Mouse (Mus musculus): ENCODE measurements around the gene Prrt2. TPM values are rescaled to one million over a fixed set of nuclear protein-coding genes. Genes with fewer than 3 reads are reported as not detected.

Gene Prrt2
- 16.5 and 17.5 TPM in 2 replicates for polyA plus RNA-seq (2015; fragmentation: Nextera tagmentation; extraction: Ambion mirVana)

DNA sequence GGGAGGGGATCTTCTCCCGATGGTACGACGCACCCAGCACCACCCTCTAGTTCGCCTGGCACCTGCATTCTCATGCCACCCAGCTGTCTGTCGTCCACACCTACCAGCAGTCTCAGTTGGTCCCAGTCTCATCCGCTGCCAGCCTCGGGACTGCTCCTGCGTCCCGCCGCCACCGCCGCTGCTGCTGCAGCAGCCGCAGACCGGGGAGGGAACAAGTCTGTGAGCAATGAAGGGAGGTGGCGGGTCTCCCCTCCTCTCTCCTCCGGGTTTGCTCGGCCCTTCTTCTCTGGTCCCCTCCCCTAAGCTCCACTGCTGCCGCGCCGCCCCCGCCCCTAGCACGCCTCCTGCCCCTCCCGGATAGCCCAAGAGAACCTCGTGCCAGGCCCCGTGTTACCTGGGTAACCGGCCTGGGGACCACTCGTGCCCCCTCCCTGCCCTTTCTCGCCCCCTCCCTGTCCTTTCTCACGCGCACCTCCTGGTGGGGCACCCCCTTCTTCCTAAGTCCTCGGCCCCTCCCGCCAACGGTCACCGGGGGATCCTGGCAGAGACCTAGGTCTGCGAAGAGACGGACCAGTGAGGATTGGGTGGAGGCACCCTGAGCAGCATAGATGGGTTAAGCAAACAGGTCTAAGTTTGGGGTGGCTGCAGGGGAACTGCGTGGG is at the start of gene Prrt2, which contains the start of gene Gm42742:
Gene Prrt2, minus strand, starts transcription at position 311 of the 662 bp plus-strand sequence.
Gene Gm42742, minus strand, starts transcription at position 197 of the 662 bp plus-strand sequence.
- peaks cover 28% of the 10 kb centered on the region for H3K36me3 ChIP-seq
- peak within 1 kb of the TSS; percentile 89 for H3K27ac ChIP-seq
- H3K9ac ChIP-seq: peak within 1 kb of the TSS; percentile 64
- WGBS: 1% methylated on average over 23 of the region's 37 CpGs
- peaks cover 79% of the 10 kb centered on the region for H3K4me1 ChIP-seq
- peak; percentile 36; the same call in 1 of the 2 replicates for ATAC-seq (ENCODE audit: insufficient number of reproducible peaks, low FRiP score, low TSS enrichment, low read depth)
- no peaks in the 10 kb centered on the region for H3K9me3 ChIP-seq
- peak within 1 kb of the TSS; percentile 85 for H3K4me2 ChIP-seq
- peak within 1 kb of the TSS; percentile 63 for H3K4me3 ChIP-seq
- no peaks in the 10 kb centered on the region for H3K27me3 ChIP-seq

DNA sequence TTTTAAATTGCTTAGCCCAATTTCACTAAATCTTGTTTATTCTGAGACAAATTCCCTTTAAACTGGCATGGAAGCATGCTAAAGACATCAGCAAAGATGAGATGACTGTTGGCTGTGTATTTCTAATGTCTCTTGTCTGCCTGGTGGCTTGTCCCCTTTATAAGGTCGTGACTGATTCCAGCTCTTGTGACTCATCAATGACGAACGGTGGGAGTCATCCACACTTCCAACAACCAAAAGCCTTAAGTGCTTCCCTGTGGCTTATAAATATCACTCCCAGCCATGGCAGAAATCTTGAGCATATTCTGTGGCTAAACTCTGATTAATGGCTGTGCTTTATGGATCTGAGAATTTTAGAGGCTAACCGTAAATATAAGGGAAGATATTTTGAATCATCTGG is 45.3 kb upstream of the Prrt2 start:
- 59% methylated on average over 4 of the region's 4 CpGs for WGBS
- no peak for ATAC-seq (ENCODE audit: insufficient number of reproducible peaks, low FRiP score, low TSS enrichment, low read depth)
- H3K27ac ChIP-seq: no peak overlapping the region

DNA sequence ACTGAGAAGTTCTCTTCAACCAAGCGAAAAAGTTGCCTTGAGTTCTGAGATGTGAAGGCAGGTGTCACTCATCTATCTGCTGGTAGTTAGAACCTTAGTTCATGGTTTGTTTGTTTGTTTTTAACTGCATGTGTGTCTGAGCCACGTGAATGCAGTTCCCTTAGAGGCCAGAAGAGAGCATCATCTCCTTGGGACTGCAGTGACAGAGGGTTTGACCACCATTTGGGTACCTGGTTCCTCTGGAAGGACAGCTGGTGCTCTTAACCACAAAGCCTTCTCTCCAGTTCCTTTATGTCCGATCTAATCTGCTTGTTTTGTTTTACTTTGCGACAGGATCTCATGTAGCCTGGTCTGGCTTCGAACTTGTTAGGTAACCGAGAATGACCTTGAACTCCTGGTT is 44.5 kb upstream of the Prrt2 start:
- H3K9me3 ChIP-seq: no peaks in the 10 kb centered on the region
- H3K9ac ChIP-seq: no peak overlapping the region
- no peaks in the 10 kb centered on the region for H3K27me3 ChIP-seq
- H3K4me3 ChIP-seq: no peak overlapping the region
- H3K4me1 ChIP-seq: no peaks in the 10 kb centered on the region
- H3K4me2 ChIP-seq: no peak overlapping the region
- no peak for ATAC-seq (ENCODE audit: insufficient number of reproducible peaks, low FRiP score, low TSS enrichment, low read depth)
- 87% methylated on average over 6 of the region's 6 CpGs for WGBS
- H3K27ac ChIP-seq: no peak overlapping the region
- H3K36me3 ChIP-seq: no peaks in the 10 kb centered on the region

More for the DNA sequence above, 45.3 kb upstream of the Prrt2 start:
- Histone ChIP-seq H3K4me1 (no peaks in the 10 kb centered on the region), H3K9me3 (no peaks in the 10 kb centered on the region), H3K36me3 (no peaks in the 10 kb centered on the region), H3K4me3 (no peak overlapping the region), H3K27me3 (no peaks in the 10 kb centered on the region), H3K4me2 (no peak overlapping the region), H3K9ac (no peak overlapping the region)

DNA sequence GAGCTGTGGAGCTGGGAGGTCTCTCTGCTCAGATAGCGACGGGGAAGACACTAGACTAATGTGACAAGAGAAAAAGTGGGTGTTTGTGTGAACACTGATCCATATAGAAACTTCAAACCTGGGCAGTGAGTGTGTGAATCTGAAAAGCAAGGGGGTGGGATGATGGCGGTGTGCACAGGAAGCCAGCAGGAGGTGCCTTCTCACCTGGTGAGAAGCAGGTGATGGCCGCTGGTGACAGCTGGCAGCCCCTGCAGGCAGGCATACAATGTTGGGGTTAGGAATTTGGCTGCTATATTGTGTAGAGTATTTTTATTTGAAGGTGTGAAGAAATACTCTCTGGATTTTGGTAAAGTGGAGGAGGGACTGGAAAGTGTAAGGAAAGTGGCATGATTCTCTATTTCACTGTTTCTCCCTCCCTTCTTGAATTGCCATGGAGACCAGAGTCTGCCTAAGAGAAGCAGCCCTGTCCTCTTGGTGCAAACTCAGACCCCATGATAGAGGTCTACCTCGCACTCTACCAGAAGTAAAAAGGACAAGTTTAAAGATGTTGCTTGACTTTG is 34.1 kb upstream of the Prrt2 start:
- H3K9me3 ChIP-seq: no peaks in the 10 kb centered on the region
- no peak overlapping the region for H3K4me3 ChIP-seq
- WGBS: 63% methylated on average over 5 of the region's 5 CpGs

DNA sequence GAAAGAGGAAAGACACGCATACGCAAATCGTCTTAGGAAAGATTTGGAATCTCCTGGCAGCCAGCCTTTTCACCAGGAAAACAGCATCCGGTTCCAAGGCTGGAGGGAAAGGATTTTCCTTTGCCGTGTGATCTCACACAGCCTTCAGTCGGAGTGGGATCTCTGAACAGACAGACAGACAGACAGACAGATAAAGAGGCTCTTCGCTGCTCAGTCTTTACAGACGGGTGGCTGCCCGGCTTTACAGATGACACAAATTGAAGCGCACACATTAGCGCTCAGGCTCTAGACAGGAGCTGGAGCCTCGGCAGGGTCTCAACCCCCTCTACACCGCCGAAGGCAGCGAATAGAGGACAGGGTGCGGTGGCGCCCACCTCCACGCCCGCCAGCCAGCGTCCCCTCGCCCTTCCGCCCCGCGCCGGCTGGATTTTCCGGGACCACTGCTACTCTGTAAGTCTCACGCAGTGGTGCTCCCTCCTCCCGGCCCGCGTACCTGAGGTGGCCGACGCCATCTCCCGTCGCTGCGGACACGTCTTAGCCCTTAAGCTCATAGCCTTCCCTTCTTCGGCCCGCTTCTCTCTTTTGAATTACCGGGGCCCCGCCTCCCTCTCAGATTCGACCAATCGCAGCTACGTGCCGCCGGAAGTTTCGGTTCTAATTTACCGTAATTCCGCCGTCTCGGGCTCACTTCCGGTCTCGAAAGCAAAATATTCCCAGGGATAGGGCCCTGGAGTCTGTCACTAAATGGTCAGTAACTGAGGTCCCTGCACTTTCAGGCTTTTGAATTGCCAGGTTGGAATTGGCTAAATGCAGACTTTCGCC is 21.1 kb upstream of the Prrt2 start, which contains the start of gene Kif22:
Gene Kif22, minus strand, starts transcription at position 621 of the 822 bp plus-strand sequence.
- Histone ChIP-seq H3K4me1 (peaks cover 20% of the 10 kb centered on the region), H3K27ac (peak within 1 kb of the TSS; percentile 84), H3K4me3 (peak within 1 kb of the TSS; percentile 89), H3K4me2 (peak within 1 kb of the TSS; percentile 90), H3K36me3 (peaks cover 3% of the 10 kb centered on the region; the same call in 1 of the 2 replicates), H3K27me3 (no peaks in the 10 kb centered on the region), H3K9me3 (no peaks in the 10 kb centered on the region), H3K9ac (peak within 1 kb of the TSS; percentile 81)
- peak; percentile 84; the same call in 1 of the 2 replicates for ATAC-seq (ENCODE audit: insufficient number of reproducible peaks, low FRiP score, low TSS enrichment, low read depth)
- under 1% methylated on average over 53 of the region's 53 CpGs for WGBS

More for the DNA sequence above, 34.1 kb upstream of the Prrt2 start:
- no peak overlapping the region for H3K9ac ChIP-seq
- H3K36me3 ChIP-seq: no peaks in the 10 kb centered on the region
- H3K27me3 ChIP-seq: no peaks in the 10 kb centered on the region; the same call in 1 of the 2 replicates
- no peak overlapping the region for H3K4me2 ChIP-seq
- no peak overlapping the region for H3K27ac ChIP-seq
- H3K4me1 ChIP-seq: no peaks in the 10 kb centered on the region
- no peak for ATAC-seq (ENCODE audit: insufficient number of reproducible peaks, low FRiP score, low TSS enrichment, low read depth)

DNA sequence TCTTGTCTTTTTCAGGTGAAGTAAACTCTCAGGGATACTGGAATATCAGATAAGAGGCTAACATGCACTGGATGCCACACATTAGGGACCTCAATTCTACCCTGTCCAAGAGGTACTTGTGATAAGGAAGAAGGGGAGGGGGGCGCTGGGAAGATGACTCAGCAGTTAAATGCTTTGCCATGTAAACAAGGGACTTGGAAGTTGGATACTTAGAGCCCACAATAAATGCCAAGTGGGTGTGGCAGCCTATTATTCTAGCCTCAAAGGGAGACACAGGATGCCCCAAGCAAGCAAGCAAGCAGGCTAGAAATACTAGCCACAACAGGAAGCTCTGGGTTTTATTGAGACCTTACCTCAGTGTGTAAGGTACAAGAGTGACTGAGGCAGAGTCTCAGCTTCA is 10.2 kb upstream of the Prrt2 start:
- ATAC-seq (ENCODE audit: insufficient number of reproducible peaks, low FRiP score, low TSS enrichment, low read depth): no peak
- H3K4me2 ChIP-seq: no peak overlapping the region
- peaks cover 7% of the 10 kb centered on the region for H3K4me1 ChIP-seq
- no peaks in the 10 kb centered on the region for H3K9me3 ChIP-seq
- H3K36me3 ChIP-seq: peaks cover 68% of the 10 kb centered on the region
- H3K9ac ChIP-seq: no peak overlapping the region
- no peak overlapping the region for H3K4me3 ChIP-seq
- H3K27me3 ChIP-seq: no peaks in the 10 kb centered on the region
- no peak overlapping the region for H3K27ac ChIP-seq
- WGBS: 88% methylated on average over 1 of the region's 1 CpGs

DNA sequence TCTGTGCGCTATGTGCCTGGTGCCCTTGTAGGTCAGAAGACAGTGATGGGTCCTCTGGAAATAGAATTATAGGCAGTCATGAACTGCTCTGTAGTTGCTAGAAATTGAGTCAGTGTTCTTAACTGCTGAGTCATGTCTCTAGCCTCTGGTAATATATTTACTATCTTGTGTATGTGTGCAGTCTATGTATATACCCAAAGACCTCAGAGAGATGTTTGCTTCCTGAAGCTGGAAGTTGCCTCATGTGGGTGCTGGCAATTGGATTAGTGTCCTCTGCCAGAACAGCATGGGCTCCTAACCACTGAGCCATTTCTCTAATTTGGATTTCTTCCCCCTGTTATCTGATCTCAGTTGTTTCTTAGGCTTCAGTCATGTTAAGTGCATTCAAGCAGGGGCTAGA is 9.2 kb upstream of the Prrt2 start:
- Histone ChIP-seq H3K27ac (no peak overlapping the region), H3K36me3 (peaks cover 60% of the 10 kb centered on the region), H3K27me3 (no peaks in the 10 kb centered on the region), H3K4me2 (no peak overlapping the region), H3K4me1 (peaks cover 7% of the 10 kb centered on the region), H3K9ac (no peak overlapping the region), H3K4me3 (no peak overlapping the region), H3K9me3 (no peaks in the 10 kb centered on the region)
- ATAC-seq (ENCODE audit: insufficient number of reproducible peaks, low FRiP score, low TSS enrichment, low read depth): no peak
- 100% methylated on average over 1 of the region's 1 CpGs for WGBS

DNA sequence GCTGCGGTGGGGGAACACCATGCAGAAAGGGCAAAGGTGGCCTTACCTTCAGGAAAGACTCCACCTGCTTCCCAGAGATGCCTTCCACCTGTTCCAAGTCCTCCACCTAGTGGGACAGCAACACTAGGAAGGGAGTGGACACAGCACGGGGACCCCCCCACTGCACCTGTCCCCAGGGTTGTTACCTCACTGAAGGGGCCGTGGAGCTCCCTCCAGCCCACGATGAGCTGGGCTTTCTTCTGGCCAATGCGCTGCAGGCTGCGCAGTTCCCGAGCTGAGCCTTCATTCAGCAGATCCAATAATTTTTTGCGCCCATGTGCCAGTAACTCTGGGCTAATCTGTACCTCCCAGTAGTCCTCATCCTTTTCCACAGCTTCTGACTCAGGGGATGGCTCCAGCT is 6.9 kb upstream of the Prrt2 start:
- H3K27ac ChIP-seq: peak overlapping the region; percentile 98
- peak overlapping the region; percentile 48; the same call in 1 of the 2 replicates for H3K9ac ChIP-seq
- H3K27me3 ChIP-seq: no peaks in the 10 kb centered on the region

DNA sequence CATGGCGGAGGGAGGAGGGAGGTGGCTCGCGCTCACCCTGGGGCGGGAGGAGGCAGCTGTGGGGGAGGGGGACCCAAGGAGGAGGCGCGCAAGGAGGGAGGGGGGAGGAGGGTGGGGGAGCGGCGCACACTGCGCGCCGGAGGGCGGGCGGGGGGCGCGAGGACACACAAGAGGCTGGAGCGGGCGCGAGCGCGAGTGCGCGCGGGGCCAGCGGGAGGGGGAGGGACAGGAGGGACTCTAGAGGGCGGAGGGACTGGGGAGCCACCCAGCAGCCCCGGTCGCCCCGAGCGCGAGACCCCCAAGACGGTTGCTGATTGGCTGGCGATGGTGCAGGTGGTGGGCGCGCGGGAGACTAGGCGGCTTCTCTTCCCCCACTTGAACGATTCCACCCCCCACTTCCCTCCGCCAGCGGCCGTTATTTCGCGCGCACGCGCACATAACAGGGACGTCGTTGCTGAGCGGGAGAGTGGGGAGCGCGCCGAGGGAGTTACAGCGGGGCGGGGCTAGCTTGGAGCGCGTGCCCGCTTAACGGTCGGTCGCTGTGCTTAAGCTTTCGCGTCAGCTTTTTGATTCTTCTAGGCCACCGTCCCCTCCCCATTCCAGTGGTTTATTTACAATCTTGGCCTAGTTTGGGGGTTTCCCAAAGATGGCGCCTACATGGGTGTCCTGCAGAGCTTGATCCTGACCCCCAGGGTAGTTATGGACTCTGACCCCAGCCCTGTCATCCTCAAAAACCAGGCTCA is 6.1 kb upstream of the Prrt2 start, which contains the start of gene Maz:
Gene Maz, minus strand, starts transcription at position 54 of the 743 bp plus-strand sequence.
- Histone ChIP-seq H3K4me1 (peaks cover 35% of the 10 kb centered on the region), H3K36me3 (peaks cover 58% of the 10 kb centered on the region), H3K4me2 (peak within 1 kb of the TSS; percentile 82), H3K27ac (peak within 1 kb of the TSS; percentile 98), H3K4me3 (peak within 1 kb of the TSS; percentile 88), H3K9ac (peak within 1 kb of the TSS; percentile 97), H3K27me3 (no peaks in the 10 kb centered on the region), H3K9me3 (no peaks in the 10 kb centered on the region)
- peak; percentile 92 for ATAC-seq (ENCODE audit: insufficient number of reproducible peaks, low FRiP score, low TSS enrichment, low read depth)
- WGBS: 0% methylated on average over 43 of the region's 63 CpGs

More for the DNA sequence above, 6.9 kb upstream of the Prrt2 start:
- Histone ChIP-seq H3K9me3 (no peaks in the 10 kb centered on the region), H3K4me3 (peak overlapping the region; percentile 88), H3K4me2 (peak overlapping the region; percentile 82), H3K36me3 (peaks cover 58% of the 10 kb centered on the region), H3K4me1 (peaks cover 28% of the 10 kb centered on the region)
- no peak for ATAC-seq (ENCODE audit: insufficient number of reproducible peaks, low FRiP score, low TSS enrichment, low read depth)
- WGBS: 60% methylated on average over 8 of the region's 8 CpGs

DNA sequence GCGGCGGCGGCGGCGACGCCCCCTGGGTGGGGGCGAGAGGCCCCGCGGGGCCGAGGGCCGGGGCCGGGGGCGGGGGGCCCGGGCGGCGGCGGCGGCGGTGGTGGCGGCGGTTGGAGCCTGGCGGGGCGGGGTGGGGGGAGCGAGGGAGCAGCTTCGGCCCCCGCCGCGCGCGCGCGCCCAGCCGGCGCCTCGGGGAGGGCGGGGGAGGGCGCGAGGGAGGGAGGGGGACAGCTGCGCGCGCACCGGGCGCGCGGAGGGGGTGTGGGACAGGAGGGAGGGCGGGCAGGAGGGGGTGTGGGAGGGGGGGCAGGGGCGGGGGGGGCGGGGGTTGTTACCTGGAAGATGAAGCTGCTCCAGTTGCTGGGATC is 5.6 kb upstream of the Prrt2 start:
- WGBS: 1% methylated on average over 20 of the region's 48 CpGs
- ATAC-seq (ENCODE audit: insufficient number of reproducible peaks, low FRiP score, low TSS enrichment, low read depth): no peak; the same call in 1 of the 2 replicates
- Histone ChIP-seq H3K9ac (peak overlapping the region; percentile 97), H3K27me3 (no peaks in the 10 kb centered on the region), H3K4me3 (peak overlapping the region; percentile 88), H3K4me2 (peak overlapping the region; percentile 82), H3K9me3 (no peaks in the 10 kb centered on the region), H3K36me3 (peaks cover 53% of the 10 kb centered on the region), H3K4me1 (peaks cover 39% of the 10 kb centered on the region), H3K27ac (peak overlapping the region; percentile 98)

DNA sequence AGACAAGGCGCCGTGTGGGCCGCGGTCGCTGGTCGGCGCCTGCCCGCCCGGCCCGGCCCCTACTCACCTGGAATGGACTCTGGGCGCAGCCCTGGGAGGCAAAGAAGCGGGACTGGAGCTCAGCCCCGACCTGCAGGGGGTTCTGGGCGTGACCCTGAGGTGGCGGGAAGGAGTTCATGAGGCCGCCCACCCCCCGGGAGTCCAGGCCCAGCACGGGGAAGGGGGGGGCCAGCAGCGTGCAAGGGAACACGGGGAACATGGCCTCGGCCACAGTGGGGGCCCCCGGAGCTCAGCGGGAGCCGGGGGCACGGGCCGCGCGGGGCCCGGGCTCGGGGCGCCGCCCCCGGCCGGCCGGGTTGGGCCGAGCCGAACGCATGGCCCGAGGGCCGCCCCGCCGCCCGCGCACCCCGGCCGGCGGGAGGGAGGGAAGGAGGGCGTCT is 5.2 kb upstream of the Prrt2 start:
- no peaks in the 10 kb centered on the region for H3K27me3 ChIP-seq
- H3K4me3 ChIP-seq: peak overlapping the region; percentile 88
- peak overlapping the region; percentile 98 for H3K27ac ChIP-seq
- under 1% methylated on average over 44 of the region's 48 CpGs for WGBS
- H3K4me2 ChIP-seq: peak overlapping the region; percentile 82
- no peaks in the 10 kb centered on the region for H3K9me3 ChIP-seq
- peak overlapping the region; percentile 97 for H3K9ac ChIP-seq
- H3K4me1 ChIP-seq: peaks cover 44% of the 10 kb centered on the region
- peaks cover 49% of the 10 kb centered on the region for H3K36me3 ChIP-seq
- ATAC-seq (ENCODE audit: insufficient number of reproducible peaks, low FRiP score, low TSS enrichment, low read depth): peak; percentile 27
